Mouse (Mus musculus) E14TG2a.4 (cell line): ENCODE data around the gene Ptch2.

Source experiments
- CTCF ChIP-seq: conservative IDR thresholded peaks from 2 replicates; pipeline ENCODE4 v1.5.1; 2014; ENCODE audit warnings: low read length
- NANOG ChIP-seq: IDR thresholded peaks from 2 replicates; pipeline ENCODE4 v1.6.1; 2014; ENCODE audit warnings: borderline replicate concordance, low read length, mixed read lengths
- POU5F1 ChIP-seq: IDR thresholded peaks from 2 replicates; pipeline ENCODE4 v1.6.1; 2014; ENCODE audit warnings: low read length, borderline replicate concordance

GRCm38 (mm10) chr4:117090586-117090985 lies 5.3 kb upstream of the Ptch2 start:
- TF ChIP-seq CTCF (no peak), NANOG (no peak), POU5F1 (no peak)
